Mouse (Mus musculus) 3T3-L1 (cell line): ENCODE results near the gene Uhmk1.
"Not testable (repeated sequence)": the region's sequence is repeated elsewhere in the genome, so short reads cannot be mapped to it uniquely, and the experiment has no call there.

Experiments
- DNase-seq: peaks from one replicate; pipeline ENCODE4 v3.0.0-alpha.2; 2015; ENCODE audit warnings: low read depth, low spot score

Gene Uhmk1

DNA sequence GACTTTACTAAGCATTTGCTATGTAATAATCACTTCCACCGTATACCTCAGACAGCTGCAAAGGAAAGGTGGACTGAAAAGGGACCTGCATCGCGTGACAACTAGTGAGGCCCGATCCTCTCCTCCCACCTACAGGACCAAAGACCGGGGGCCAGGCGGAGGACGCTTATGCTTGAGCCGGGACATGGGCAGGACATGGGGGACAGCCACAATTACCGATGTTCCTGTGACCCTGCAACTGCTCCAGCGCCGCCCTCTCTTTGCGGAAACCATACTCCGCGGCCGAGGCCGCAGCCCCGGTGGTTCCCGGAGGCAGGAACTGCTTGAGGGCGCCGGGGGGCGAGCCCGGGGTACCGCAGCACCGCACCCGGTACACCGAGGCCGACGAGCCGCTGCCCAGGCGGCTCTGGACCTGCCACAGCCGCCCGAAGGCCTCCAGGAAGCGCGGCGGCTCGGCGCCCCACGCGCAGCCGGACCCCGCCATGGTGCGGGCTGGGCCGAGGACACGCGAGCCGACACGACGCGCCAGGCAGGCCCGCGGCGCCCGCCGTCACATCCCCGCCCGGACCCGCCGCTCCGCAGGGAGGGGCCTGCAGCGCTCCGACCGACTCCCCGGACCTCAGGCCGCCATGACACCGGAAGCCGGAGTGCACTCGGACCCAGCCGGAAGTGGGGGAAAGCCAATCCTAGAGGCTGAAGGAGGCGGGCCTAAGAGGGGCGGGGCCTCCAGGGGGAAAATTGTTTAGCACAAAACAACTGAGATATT is at the start of gene Uhmk1:
TSS of gene Uhmk1 (minus strand) at position 641 of the 766 bp plus-strand sequence.
- DNase-seq: peak; percentile 86

DNA sequence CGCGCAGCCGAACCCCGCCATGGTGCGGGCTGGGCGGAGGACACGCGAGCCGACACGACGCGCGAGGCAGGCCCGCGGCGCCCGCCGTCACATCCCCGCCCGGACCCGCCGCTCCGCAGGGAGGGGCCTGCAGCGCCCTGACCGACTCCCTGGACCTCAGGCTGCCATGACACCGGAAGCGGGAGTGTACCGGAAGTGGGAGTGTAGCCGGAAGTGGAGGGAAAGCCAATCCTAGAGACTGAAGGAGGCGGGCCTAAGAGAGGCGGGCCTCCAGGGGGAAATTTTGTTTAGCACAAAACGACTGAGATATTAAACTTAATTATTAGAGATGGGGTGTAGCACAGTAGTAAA is 40.3 kb upstream of the Uhmk1 start:
- peak; percentile 87 for DNase-seq

DNA sequence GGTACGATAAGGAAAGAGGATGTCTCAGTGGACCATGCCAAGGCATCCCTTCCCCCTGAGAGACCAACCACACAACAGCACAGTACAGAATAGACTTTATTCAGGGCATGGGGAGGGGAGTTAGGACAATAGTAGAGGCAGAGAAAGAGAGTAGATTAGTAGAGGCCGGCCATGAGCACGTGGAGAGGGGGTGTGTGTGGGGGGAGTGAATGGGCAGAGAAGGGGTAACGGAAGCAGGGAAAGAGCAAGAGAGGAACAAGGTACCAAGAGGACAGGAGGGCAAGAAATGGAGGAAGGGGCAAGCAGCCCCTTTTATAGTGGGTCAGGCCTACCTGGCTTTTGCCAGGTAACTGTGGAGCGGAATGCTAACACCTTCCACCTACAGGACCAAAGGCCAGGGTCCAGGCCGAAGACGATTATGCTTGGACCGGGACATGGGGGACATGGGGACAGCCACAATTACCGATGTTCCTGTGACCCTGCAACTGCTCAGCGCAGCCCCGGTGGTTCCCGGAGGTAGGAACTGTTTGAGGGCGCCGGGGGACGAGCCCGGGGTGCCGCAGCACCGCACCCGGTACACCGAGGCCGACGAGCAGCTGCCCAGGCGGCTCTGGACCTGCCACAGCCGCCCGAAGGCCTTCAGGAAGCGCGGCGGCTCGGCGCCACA is 39.8 kb upstream of the Uhmk1 start:
- DNase-seq: no peak

DNA sequence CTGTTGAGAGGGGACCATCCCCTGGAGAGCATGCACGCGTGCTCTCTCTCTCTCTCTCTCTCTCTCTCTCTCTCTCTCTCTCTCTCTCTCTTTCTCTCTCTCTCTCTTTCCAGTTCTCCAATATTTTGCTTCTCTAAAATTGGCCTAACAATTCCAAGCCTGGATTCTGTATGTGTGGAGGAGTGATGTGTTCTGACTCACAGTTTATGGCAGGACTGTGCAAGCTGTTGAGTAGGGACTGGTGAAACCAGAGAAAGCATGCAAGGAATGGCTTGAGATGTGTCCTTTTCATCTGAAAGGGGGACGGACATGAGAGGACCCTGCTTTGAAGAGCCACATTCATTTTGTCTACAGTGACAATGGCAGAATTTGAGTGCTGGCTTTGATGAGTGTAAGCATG is 29.8 kb upstream of the Uhmk1 start:
- DNase-seq: no peak

DNA sequence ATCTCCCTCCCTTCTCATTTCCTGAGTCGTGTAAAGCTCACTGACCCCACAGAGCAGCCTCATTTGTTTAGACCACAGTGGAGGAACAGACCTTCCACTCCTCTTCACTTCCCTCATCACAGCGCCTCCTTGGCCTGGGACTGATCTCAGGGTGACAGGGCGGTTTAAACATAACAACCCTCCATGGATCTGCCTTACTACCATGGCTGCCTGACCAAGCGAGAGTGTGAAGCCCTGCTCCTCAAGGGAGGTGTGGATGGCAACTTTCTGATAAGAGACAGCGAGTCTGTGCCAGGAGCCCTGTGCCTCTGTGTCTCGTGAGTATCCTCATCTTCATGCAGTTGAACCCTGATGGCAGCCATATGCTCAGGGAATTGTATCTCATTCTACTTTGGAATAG is 17.5 kb upstream of the Uhmk1 start, which contains the start of gene Sh2d1b2:
TSS of gene Sh2d1b2 (plus strand) at position 62 of the 400 bp plus-strand sequence.
- DNase-seq: not testable (repeated sequence)

DNA sequence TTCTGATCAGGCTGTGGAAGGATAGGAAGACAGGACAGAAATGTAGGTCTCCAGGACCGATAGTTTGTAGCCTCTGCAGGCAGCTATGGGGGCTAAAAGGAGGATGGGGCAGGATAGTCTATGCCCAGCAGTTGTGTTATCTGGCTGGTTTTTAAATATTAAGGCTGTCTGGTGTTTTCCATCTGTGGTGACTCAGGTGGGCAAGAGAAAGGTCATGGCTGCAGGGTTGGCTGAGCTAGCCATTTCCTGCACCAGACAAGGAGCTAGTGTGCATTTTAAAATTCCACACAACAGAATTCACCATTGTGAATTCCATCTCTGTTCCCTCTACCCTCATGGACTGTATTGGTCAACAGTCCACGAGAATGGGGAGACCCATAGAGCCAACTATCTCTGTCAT is 8.1 kb upstream of the Uhmk1 start:
- no peak for DNase-seq

DNA sequence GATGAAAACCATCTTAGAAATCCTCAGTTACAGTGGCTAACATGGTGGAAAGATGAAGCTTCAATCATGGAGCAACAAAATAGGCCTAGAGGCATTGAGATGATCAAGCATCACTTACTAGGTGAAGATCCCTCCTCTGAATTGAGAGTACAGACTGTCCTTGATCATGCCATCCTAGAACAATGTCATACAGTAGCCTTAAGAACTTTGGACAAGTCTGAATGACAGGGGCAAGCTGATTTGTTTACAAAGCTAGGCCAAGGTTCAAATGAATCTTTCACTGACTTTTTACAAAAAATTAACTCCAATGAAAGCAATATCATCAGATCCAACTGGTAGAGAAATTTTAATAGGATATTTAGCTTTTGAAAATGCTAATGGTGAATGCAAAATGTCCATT is 5.2 kb upstream of the Uhmk1 start:
- DNase-seq: no peak

DNA sequence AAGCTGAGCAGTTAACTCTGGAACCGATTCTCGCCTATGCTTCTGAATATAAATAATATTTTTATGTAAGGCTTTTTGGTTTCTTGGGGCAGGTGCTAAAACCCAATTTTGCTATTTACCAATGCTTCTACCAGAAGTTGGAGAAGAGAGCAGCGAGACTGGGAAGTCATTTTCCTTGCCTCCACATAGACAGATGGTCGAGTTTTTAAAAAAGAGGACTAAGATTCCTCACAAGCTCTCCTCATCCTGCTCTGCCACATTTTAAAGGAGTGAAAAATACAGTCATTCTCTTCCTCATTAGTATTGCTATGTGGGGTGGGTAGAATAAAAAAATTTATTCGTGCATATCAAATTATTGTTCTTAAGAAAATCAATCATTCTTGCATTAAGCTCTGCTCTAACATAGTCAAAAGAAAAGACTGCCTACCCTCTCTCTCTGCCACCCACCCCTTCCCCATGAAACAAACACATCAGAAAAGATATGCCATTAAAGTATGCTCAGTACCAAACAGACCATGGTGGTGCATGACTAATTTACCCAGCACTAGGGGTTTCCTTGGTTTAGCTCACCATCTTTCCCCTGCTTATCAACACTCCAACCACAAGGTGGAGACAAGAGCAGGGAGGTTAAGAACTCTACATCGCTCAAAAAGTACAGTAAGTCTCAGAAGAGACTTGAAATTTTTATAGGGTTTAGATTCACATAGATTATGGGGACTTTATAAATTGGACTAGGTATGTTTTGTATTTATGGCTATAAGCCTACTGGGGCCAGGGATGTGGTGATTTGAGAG is 3.1 kb upstream of the Uhmk1 start:
- peak; percentile 67 for DNase-seq

DNA sequence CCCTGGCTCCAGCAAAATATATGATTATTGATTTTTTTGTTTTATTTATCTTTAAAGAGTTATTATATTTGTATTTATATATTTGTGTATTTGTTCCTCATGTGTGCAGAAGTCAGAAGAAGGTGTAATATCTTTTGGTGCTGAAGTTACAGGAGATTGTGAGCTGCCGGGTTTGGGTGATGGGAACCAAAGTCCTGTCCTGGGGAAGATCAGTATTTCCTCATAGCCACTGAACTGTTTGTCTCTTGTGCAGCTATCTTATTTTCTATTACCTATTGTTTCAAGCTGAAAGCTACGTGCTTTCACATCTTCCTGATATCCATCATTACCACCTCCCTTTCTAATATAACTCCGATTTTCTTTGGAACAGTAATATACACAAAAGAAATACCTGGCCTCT is 393 bp upstream of the Uhmk1 start:
- DNase-seq: peak; percentile 19

DNA sequence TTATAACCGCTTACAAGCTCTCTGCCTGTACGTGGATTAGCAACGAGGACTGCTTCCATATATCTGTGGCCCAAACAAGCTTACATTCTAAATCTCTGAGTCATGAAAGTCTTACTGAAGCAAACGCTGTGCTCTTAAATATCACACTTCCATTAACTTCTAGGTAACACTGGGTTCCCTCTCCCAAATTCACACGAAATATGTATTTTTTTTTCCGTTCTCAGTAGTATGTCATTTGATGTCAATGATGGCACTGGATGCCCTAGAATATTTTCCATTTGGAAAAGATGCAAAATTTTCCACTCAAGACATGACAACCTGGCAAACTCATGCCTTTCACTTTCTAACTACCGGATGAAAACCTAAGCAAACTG is 827 bp downstream of the Uhmk1 start:
- peak; percentile 27 for DNase-seq

DNA sequence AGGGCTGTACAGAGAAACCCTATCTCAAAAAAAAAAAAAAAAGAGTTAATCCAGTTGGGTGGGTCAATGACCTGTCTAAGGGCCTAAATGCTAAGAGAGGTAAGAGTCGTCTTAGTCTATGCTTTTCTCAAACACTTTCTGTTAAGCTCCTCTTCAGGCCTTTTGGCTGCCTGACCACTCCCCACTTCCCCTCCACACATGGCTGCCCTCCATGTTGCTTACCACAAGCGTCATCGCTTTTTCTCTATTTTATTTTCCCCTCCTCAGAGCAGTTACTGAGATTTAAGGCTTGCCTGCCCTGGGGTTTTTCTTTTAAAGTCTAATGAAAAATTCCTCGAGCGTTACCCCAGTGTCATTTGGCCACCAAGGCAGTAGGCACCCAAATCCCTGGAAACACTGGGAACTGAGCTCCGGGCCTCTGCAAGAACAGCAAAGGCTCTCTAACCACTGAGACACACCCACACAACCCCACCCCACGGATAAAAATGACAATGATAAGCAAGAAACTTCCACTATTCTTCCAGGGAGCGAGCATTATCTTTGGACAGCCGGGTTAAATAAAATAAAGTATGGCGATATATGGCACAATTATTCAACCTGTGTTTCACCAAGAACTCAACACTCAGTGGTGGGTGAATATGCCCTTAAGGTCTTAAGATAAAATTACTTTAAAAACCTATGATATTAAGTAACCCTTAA is 1.9 kb downstream of the Uhmk1 start:
- no peak for DNase-seq

DNA sequence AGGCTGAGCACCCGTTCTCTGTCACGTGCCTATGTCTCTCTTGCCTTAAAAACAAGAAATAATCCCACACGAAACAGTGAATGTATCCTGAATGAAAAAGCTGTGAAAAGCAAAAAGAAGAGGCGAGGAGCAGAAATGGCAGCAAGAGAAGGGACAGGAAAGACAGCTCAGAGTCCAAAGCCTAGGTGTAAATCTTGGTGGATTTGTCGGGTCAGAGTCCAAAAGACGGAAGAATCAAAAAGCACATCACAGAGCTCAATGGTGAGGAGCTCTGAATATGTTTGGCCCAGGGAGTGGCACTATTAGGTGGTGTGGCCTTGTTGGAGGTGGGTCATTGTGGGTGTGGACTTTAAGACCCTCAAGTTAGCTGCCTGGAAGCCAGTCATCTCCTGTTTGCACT is 8.8 kb downstream of the Uhmk1 start:
- no peak for DNase-seq

DNA sequence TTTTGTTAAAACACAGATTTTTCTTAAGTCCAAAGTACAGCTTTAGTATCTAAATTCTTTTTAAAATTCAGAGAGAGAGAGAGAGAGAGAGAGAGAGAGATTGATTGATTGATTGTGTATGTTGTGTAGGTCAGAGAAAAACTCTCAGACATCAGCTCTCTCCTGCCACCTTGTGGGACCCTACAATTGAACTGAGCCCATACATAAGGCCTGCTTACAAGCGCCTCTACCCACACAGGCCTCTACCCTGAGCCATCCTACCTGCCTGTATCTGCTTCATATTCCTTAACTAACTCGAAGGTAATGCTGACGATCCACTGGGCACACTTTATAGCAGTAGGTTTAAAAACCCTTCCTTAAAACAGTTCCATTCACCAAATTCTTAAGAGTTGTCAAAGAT is 14.8 kb downstream of the Uhmk1 start:
- peak; percentile 79 for DNase-seq

DNA sequence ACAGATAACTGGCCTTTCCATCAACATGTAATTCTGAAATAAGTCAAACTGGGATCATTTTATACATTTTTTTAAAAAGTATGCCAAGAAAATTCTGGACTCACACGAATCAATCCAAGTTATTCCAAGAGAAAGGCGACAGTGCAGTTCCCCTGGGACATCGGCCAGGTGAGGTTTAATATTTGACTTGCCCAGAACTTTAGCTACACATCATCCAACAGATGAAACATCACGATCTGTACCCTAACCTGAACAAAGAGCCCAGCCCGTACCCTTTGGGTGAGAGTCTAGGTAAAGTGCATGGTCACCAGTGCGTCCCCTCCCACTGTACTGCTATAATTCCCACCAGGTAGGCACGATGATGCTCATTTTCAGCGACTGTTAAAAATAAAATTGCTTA is 19.0 kb downstream of the Uhmk1 start:
- DNase-seq: no peak

DNA sequence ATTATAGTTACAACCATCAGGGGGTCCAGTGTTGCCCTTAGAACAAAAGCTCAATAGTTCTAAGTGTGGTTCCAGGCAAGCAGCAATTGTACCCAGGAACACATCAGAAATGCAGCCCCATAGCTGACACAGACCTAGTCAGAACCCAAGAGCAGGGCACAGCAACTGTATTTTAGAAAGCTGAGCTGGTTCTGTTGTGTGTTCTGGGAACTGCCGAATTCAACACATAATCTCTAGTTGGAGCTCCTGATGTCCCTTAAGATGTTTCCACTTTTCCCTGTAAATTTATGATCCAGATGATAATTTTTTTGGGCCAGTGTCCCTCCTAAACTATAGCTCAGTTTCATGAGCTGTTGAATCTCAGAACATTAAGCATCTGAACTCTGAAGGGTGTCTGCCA is 23.3 kb downstream of the Uhmk1 start:
- no peak for DNase-seq

DNA sequence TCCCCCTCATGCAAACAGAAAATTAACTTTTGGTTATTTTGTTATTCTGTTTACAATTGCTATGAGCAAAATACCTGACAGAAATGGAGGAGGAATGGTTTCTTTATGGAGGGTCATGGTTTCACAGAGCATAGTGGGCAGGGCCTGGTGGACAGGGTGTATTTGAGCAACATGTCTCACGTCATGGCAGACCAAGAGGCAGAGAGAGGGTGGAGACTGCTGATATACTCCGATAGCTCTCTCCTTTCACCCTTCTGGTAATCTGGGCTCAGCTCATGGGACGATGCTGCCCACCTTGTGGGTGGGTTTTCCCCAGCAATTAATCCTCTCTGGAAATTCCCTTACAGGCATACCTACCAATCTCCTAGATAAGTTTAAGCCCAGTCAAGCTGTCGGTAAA is 25.0 kb downstream of the Uhmk1 start:
- no peak for DNase-seq

DNA sequence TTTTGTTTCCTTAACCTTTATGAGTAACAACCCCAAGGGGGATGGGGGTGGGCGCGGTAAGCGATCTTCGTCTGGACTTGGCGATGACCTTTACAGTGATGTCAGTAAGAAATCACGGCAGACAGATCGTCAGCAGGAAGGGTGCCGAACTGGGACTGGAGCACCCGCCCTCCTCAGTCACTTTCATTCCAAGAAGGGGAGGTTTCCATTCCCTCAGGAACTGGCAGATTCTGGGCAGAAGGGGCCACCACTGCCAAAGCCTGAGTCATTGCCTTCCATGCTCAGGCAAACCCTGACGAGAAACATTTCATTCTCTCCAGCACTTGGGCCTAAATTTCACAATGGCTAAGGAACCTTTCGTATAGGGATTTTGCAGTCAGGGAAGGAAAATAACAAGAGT is 26.6 kb downstream of the Uhmk1 start:
- peak; percentile 98 for DNase-seq

DNA sequence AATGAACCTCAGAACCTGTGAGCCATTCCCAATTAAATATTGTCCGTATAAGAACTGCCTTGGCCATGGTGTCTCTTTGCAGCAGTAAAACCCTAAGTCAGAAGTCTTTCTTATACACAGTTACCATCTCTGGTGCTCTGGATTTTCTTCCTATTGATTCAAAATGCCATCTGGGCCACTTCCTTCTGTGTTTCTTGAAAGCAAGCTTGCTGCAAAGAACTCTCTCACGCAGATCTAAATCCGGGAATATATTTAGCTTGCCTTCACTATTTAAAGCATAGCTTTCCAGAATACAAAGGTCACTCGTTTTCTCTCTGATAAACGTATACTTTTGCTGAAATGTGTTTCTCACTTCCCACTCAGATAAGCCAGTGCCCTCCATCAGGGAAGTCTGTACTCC is 28.7 kb downstream of the Uhmk1 start:
- DNase-seq: no peak

DNA sequence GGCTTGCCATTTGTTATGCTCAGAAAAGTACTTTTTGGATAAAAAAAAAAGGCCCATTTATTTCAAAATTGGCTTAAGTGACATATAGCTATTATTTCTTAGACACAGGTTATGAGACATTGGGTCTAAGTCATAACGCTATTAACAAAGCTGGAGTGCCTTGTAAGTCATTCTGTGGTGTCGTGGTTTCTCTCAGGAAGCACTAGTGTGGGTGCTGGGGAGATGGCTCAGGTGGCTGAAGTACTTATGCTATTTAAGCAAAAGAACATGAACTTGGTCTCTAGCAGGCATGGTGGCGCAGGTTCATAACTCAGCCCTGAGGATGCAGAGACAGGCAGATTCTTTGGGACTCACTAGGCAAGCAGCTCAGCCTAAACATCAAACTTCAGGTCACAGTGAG is 30.1 kb downstream of the Uhmk1 start:
- DNase-seq: no peak

DNA sequence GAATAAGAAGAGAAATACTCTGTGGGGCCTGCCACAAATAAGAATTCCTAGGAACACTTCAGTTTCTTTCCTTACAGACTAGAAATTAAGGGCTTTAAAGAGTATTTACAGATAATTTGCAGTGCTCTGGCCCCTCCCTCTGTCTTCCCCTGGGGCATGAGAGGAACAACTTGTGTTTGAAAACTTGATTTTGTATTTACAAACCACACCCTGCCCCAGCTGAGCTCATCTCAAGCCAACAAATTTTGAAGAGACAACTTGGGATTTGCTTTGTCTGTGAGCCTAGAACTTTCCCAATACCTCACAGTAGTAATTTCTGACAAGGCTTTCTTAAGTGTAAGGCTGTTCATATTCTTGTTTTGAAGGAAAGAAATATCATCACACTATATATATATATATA is 32.5 kb downstream of the Uhmk1 start:
- peak; percentile 23 for DNase-seq

DNA sequence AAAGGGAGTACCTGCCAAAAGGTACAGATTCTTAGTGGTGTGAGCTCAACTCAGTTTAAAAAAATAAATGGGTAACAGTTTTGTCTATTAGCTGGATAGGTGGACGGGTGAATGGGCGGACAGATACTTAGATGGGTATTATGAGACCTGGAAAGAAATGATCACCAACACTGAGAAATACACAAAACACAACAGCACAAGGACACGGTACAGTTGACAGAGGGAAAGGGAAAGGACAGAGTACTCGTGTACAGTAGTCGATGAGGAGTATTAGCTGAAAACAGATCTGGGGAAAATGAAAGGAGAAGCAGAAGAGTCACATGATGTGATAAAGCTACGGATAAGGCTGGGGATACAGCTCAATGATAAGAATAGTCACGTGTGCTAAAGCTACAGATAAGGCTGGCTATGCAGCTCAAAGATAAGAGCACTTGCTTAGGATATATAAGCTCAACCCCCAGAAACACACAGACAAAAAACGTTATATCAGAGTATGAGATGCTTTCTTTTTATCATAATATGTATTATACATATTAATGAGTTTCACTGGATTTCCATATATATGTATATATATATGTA is 38.4 kb downstream of the Uhmk1 start:
- no peak for DNase-seq

DNA sequence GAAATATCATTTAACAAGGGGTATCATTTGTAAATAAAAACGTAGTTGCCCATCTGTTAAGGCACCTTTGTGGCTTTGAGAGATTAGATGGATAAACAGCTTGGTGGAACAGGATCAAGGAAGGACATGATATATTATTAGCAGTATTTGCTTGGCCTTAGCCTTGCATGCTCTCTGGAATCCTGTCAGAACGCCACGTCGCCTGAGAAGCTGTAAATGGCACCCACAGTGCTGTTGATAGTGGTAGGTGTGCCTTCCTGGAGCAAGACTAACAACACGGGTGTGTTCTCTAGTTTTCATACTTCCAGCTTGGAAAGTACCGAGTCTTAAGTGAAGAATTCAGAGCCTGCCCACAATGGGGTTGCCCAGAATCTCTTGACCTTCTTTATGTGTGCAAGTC is 39.3 kb downstream of the Uhmk1 start:
- DNase-seq: no peak
